Mouse (Mus musculus): ENCODE data around the gene Trmt1. TPM values are rescaled to one million over a fixed set of nuclear protein-coding genes. Genes with fewer than 3 reads are reported as not detected.
A peak's percentile ranks its signal among the peaks of the same experiment; 100 is the strongest.
"Not testable (repeated sequence)": the region's sequence is repeated elsewhere in the genome, so short reads cannot be mapped to it uniquely, and the experiment has no call there.

The Trmt1 gene
- polyA plus RNA-seq, 1 experiment from 2014 or later = 58.1 TPM

DNA sequence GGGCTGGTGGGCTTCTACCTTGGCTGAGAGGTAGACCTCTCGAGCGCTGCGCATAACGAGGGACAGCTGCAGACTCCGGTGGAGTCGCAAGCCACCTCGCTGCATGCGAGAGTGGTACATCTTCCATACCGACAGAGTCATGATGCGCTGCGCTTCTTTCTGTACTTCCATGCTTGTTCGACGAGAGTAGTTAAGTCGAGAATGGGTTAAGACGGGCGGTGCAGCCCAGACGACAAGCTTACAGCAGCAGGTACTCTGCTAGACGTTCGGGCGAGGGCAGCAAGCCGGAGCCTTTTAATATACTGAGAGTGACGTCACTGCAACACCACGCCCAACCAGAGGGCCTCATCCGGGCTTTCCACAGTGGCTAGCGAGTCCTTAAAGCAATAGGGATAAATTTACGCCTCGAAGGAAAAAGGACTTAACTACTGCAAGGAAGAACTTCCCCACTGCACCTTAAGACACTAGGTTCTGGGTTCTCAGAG, 23.5 kb upstream of the Trmt1 start, which contains the start of gene Ier2:
Ier2 (minus strand) TSS at position 272 of the 485 bp plus-strand sequence.
- Histone ChIP-seq H3K4me1 (peaks cover 72% of the 10 kb centered on the region), H3K9me3 (replicated peaks) (no peaks in the 10 kb centered on the region), H3K27ac (replicated peaks) (peak within 1 kb of the TSS; percentile 94), H3K4me3 (peak within 1 kb of the TSS; percentile 87), H3K36me3 (peaks cover 3% of the 10 kb centered on the region; the same call in 1 of the 2 replicates), H3K27me3 (ENCODE audit: low read depth, poor library complexity, severe bottlenecking) (no peaks in the 10 kb centered on the region)
- under 1% methylated on average over 27 of the region's 27 CpGs for WGBS
- DNase-seq (ENCODE audit: low spot score) = peak; percentile 93

DNA sequence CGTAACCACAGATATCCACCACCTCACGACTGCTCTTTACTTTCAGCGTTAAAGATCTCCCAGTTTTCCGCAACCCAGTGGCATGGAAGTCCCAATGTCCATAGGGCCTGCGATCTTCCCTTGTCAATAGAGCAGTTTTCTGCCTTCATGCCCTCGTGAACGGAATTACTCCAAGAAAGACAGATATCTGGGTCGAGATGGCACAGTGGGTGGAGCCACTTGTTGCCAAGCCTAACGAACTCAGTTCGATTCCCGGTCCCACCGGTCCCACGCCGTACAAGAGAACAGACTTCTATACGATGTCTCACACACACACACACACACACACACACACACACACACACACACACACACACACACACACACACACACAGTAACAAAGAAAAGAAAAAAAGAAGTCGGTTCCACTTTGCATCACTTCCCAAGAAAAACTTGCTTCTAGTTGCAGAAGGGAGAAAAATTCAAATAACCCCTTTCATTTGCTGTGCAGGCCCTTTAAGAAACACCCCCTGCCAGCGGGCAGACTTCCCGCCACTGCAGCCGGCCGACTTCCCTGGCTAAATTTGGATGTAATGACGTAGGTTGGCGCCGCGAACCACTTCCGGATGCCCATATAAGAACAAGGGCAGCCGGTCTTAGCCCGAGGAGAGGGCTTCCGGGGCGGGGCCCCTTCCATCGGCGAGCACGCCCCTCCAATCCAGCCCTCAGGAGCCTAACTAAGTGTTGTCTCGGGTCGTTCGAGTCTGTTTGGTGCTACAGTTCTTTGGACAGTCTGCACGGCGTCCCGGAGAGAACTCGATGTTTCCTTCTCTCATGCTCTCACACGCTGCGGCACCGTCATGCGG, 22.4 kb upstream of the Trmt1 start:
- 3% methylated on average over 43 of the region's 43 CpGs for WGBS
- Histone ChIP-seq H3K36me3 (peaks cover 13% of the 10 kb centered on the region), H3K4me3 (peak overlapping the region; percentile 87), H3K27ac (replicated peaks) (peak overlapping the region; percentile 94), H3K9me3 (replicated peaks) (no peaks in the 10 kb centered on the region), H3K27me3 (ENCODE audit: low read depth, poor library complexity, severe bottlenecking) (no peaks in the 10 kb centered on the region), H3K4me1 (peaks cover 67% of the 10 kb centered on the region)
- DNase-seq (ENCODE audit: low spot score) = peak; percentile 98

DNA sequence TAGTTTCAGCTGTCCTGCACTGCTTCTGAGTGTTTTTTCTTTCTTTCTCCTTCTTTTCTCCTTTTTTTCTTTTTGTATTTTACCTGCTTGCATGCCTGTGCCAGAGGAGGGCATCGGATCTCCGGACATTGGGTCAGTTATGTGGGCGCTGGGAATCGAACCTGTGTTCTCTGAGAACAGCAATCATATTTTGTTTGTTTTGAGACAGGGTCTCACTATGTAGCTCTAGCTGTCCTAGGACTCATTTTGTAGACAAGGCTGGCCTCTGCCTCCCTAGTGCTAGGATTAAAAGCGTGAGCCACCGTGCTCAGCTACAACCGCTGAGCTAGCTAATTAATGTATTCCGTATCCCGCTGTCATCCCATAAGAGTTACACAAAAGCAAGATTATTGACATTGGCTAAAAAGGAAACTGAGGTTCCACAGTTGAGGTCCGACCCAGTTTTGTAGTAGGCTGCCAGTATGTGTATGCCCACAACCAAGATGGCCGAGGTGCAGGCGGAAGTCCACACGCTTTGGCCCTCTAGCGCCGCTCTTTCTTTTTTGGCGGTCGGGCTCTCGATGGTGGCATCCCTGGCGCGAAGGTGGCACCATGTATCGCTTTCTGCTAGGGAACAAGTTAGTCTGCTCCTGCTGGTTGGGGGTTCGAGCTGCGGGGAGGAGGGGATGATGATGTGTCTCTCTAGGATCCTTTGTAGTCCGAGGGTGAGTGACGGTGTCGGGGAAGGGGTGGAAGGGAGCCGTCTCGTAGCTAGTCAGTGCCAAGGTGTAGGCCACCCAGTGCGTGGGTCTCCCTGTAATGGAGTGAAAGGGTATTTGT, 21.3 kb upstream of the Trmt1 start:
- H3K4me3 ChIP-seq = peak overlapping the region; percentile 87
- H3K27me3 ChIP-seq (ENCODE audit: low read depth, poor library complexity, severe bottlenecking) = no peaks in the 10 kb centered on the region
- peaks cover 24% of the 10 kb centered on the region for H3K36me3 ChIP-seq
- WGBS = under 1% methylated on average over 29 of the region's 29 CpGs
- no peaks in the 10 kb centered on the region for H3K9me3 ChIP-seq (replicated peaks)
- H3K27ac ChIP-seq (replicated peaks) = peak overlapping the region; percentile 94
- peaks cover 57% of the 10 kb centered on the region for H3K4me1 ChIP-seq
- peak; percentile 86 for DNase-seq (ENCODE audit: low spot score)

GRCm38 (mm10) chr8:84665385-84665893, 20.7 kb upstream of the Trmt1 start:
- peaks cover 50% of the 10 kb centered on the region for H3K4me1 ChIP-seq
- H3K27me3 ChIP-seq (ENCODE audit: low read depth, poor library complexity, severe bottlenecking) = no peaks in the 10 kb centered on the region
- H3K27ac ChIP-seq (replicated peaks) = peak overlapping the region; percentile 94
- no peaks in the 10 kb centered on the region for H3K9me3 ChIP-seq (replicated peaks)
- peaks cover 31% of the 10 kb centered on the region for H3K36me3 ChIP-seq
- WGBS = 3% methylated on average over 14 of the region's 14 CpGs
- DNase-seq (ENCODE audit: low spot score) = no peak
- peak overlapping the region; percentile 87 for H3K4me3 ChIP-seq

DNA sequence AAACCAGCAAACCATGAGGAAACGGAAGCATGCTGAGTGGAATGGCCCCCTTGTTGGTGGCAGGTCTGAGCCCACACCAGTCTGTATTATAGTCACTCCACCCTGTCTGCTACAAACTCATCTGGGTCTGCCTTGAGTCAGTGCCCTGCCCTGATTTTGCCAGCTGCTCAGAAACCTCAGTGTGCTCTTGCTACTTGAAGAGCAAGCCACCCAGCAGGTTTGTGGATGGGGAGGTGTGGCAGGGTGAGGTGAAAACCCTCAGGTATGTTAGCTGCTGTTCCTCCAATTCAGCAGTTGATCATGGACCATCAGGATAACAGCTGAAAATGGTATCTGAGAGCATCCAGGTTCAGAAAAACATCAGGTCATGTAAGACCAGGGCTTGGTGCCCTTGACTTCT, 18.0 kb upstream of the Trmt1 start:
- peaks cover 57% of the 10 kb centered on the region for H3K36me3 ChIP-seq
- no peak overlapping the region for H3K4me3 ChIP-seq

GRCm38 (mm10) chr8:84668731-84669485, 17.2 kb upstream of the Trmt1 start:
- 87% methylated on average over 6 of the region's 6 CpGs for WGBS
- no peak for DNase-seq (ENCODE audit: low spot score)
- H3K9me3 ChIP-seq (replicated peaks) = no peaks in the 10 kb centered on the region
- H3K4me1 ChIP-seq = peaks cover 21% of the 10 kb centered on the region
- no peaks in the 10 kb centered on the region for H3K27me3 ChIP-seq (ENCODE audit: low read depth, poor library complexity, severe bottlenecking)
- no peak overlapping the region for H3K4me3 ChIP-seq
- H3K27ac ChIP-seq (replicated peaks) = no peak overlapping the region
- H3K36me3 ChIP-seq = peaks cover 65% of the 10 kb centered on the region

More for the DNA sequence above, 18.0 kb upstream of the Trmt1 start:
- Histone ChIP-seq H3K9me3 (replicated peaks) (no peaks in the 10 kb centered on the region), H3K27ac (replicated peaks) (no peak overlapping the region), H3K27me3 (ENCODE audit: low read depth, poor library complexity, severe bottlenecking) (no peaks in the 10 kb centered on the region), H3K4me1 (peaks cover 28% of the 10 kb centered on the region)
- WGBS = 83% methylated on average over 1 of the region's 1 CpGs
- DNase-seq (ENCODE audit: low spot score) = no peak

DNA sequence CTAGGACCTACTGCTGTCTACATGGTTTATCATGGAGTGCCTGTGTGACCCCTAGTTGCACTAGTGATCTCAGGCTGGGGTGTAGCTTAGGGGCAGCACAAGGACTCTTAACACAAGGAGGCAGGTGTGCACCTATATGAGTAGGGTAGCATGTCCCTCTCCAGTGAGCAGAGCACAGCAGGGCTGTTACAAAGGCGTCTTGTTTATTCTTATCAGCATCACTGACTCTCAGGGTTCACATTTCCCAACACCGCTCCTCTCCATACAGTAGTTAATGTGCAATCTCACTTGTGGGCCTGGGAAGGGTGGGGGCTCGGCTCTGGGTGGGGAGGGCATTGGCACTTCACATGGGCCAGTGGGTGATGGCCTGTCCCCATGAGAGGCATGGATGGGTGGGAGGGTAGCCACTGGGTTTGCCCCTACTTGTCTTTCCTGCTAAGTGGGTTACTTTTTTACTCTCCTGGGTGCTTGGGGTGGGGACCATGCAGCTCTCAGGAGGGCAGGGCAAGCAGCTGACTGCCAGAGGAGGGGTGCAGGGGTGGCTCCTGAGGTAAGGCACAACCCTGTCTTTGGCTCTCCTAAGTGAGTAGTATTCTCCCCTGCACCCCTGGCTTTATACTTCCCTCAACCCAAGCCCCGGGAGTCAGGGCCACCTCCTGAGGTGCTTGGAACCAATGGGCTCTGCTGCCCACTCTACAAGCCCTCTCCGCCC, 15.7 kb upstream of the Trmt1 start:
- not testable (repeated sequence) for H3K27me3 ChIP-seq (ENCODE audit: low read depth, poor library complexity, severe bottlenecking)
- 93% methylated on average over 5 of the region's 5 CpGs for WGBS

DNA sequence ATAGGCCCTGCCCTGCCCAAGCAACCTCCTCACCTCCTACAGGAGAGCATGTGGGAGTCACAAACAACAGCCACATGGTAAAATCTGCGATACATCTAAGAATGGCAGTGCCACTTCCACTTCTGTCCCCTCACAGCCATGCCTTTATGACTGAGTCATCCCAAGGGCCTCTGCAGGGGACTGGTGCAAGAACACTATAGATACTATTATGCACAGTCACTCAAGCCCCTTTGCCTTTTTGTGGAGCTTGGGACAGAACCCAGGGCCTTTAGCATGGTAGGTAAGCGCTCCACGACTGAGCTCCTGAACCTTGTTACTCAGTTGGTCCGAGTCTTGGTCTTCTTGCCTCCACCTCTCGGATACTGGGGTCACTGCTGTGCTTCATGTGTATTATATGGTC, 8.8 kb upstream of the Trmt1 start:
- Histone ChIP-seq H3K4me1 (no peaks in the 10 kb centered on the region), H3K27me3 (ENCODE audit: low read depth, poor library complexity, severe bottlenecking) (no peaks in the 10 kb centered on the region), H3K27ac (replicated peaks) (no peak overlapping the region), H3K36me3 (peaks cover 84% of the 10 kb centered on the region), H3K9me3 (replicated peaks) (no peaks in the 10 kb centered on the region), H3K4me3 (no peak overlapping the region)
- 94% methylated on average over 5 of the region's 5 CpGs for WGBS
- DNase-seq (ENCODE audit: low spot score) = no peak

More for the DNA sequence above, 15.7 kb upstream of the Trmt1 start:
- H3K9me3 ChIP-seq (replicated peaks); H3K4me3 ChIP-seq; H3K27ac ChIP-seq (replicated peaks); DNase-seq (ENCODE audit: low spot score): not testable (repeated sequence)
- H3K4me1 ChIP-seq = peaks cover 11% of the 10 kb centered on the region
- H3K36me3 ChIP-seq = peaks cover 81% of the 10 kb centered on the region

DNA sequence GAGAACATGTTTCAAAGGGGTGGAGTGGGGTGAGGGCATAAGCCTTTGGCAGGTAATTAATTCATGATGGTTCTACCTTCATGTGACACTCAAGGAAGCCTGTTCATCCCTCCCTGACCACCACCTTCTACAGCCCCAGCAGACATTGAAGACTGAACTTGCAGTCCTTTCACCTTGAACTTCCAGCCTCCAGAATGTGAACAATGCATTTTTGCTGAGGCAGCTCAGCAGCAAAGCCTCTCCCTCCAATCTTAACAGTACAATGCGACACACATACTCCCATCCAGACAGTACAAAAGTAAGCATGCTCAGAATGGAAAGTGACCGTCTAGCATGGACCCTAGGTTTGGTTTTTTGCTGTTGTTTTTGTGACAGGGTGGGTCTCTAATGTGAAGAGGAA, 4.6 kb upstream of the Trmt1 start:
- Histone ChIP-seq H3K4me3 (no peak overlapping the region), H3K36me3 (peaks cover 80% of the 10 kb centered on the region), H3K27ac (replicated peaks) (no peak overlapping the region), H3K27me3 (ENCODE audit: low read depth, poor library complexity, severe bottlenecking) (no peaks in the 10 kb centered on the region), H3K9me3 (replicated peaks) (no peaks in the 10 kb centered on the region), H3K4me1 (peaks cover 19% of the 10 kb centered on the region)
- DNase-seq (ENCODE audit: low spot score) = no peak
- 91% methylated on average over 2 of the region's 2 CpGs for WGBS

GRCm38 (mm10) chr8:84682257-84682656, 3.9 kb upstream of the Trmt1 start:
- H3K4me3 ChIP-seq = no peak overlapping the region
- no peak overlapping the region for H3K27ac ChIP-seq (replicated peaks)
- no peak for DNase-seq (ENCODE audit: low spot score)
- no peaks in the 10 kb centered on the region for H3K9me3 ChIP-seq (replicated peaks)
- H3K27me3 ChIP-seq (ENCODE audit: low read depth, poor library complexity, severe bottlenecking) = no peaks in the 10 kb centered on the region
- peaks cover 24% of the 10 kb centered on the region for H3K4me1 ChIP-seq
- H3K36me3 ChIP-seq = peaks cover 72% of the 10 kb centered on the region
- WGBS = 94% methylated on average over 2 of the region's 2 CpGs

GRCm38 (mm10) chr8:84684537-84684936, 1.6 kb upstream of the Trmt1 start:
- 66% methylated on average over 3 of the region's 3 CpGs for WGBS
- H3K27ac ChIP-seq (replicated peaks) = no peak overlapping the region
- H3K36me3 ChIP-seq = peaks cover 60% of the 10 kb centered on the region
- H3K9me3 ChIP-seq (replicated peaks) = no peaks in the 10 kb centered on the region
- no peak for DNase-seq (ENCODE audit: low spot score)
- no peaks in the 10 kb centered on the region for H3K27me3 ChIP-seq (ENCODE audit: low read depth, poor library complexity, severe bottlenecking)
- H3K4me1 ChIP-seq = peaks cover 38% of the 10 kb centered on the region
- no peak overlapping the region for H3K4me3 ChIP-seq

Data from midbrain, embryonic 10.5 days (tissue).